ENCODE assay signal across 8 mouse cellular contexts in the genomic region with DNA sequence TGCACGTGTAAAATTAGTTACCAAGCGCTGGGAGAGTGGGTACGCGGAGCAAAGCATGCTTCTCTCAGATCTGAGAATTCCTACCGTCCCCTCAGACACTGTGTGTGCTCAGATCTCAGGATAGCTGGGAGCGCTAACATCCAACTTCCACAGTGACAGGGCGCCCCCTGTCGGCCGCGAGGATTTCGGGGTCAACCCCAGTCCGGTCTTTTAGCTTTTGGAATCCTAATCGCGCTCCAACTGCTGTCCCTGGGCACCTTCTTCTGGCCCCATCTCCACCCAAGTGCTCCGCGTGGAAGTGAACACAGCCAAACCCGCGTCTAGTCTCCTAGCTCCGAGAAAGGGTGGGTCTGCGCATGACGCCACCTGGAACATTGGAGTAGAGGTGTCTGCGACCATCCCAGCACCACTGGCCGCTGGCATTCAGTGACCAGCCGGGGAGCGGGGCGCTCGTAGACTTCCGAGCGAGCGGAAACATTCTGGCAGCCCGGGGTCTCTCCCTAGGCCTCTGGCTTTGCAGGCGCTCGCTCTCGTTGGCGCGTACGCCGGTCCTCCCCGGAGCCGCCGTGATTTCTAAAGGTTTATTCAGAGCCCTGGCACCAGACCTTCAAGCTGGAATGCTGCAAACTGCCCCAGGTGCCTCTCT. TPM values are rescaled to one million over a fixed set of nuclear protein-coding genes. Genes with fewer than 3 reads are reported as not detected.
DNase-seq lines count a peak whose midpoint lies in the region; ATAC-seq lines count a peak whose summit lies in the region.
"Had no signal": no experiment of that assay in that cellular context is flagged by ENCODE, and none has a peak within 500 bp of the region (broad histone marks: within the 10 kb centered on the region; RNA-seq: fewer than 3 reads in every experiment).

No protein-coding gene starts in this region.

- H3K4me2 ChIP-seq in limb, embryonic 11.5 days (ENCODE audit: low read depth, severe bottlenecking): peak overlapping the region; percentile 18; the same call in 1 of the 2 replicates

- H3K4me3 ChIP-seq in forebrain, embryonic 10.5 days: peak overlapping the region; percentile 39
- H3K4me3 ChIP-seq in hindbrain, embryonic 10.5 days: peak overlapping the region; percentile 39
- no peak overlapping the region for H3K4me3 ChIP-seq in limb, embryonic 11.5 days (ENCODE audit: low read depth, low read length)
- H3K4me3 ChIP-seq in midbrain, embryonic 10.5 days: peak overlapping the region; percentile 51

- under 1% methylated on average over 41 of the region's 41 CpGs for WGBS in forebrain, embryonic 10.5 days
- under 1% methylated on average over 41 of the region's 41 CpGs for WGBS in hindbrain, embryonic 10.5 days
- WGBS in limb, embryonic 11.5 days: under 1% methylated on average over 41 of the region's 41 CpGs
- under 1% methylated on average over 41 of the region's 41 CpGs for WGBS in midbrain, embryonic 10.5 days

- H3K9ac ChIP-seq in limb, embryonic 11.5 days (ENCODE audit: low read length): no peak overlapping the region

- peaks cover 100% of the 10 kb centered on the region for H3K27me3 ChIP-seq in forebrain, embryonic 10.5 days (ENCODE audit: poor library complexity, severe bottlenecking)
- H3K27me3 ChIP-seq in hindbrain, embryonic 10.5 days (ENCODE audit: insufficient read depth, poor library complexity, severe bottlenecking): peaks cover 100% of the 10 kb centered on the region
- H3K27me3 ChIP-seq in limb, embryonic 11.5 days (ENCODE audit: control insufficient read depth, insufficient read depth, low read length): peaks cover 89% of the 10 kb centered on the region
- H3K27me3 ChIP-seq in midbrain, embryonic 10.5 days (ENCODE audit: low read depth, poor library complexity, severe bottlenecking): peaks cover 100% of the 10 kb centered on the region

- peak; percentile 55; the same call in 1 of the 2 replicates for ATAC-seq in limb, embryonic 11.5 days (ENCODE audit: insufficient number of reproducible peaks, low FRiP score, low TSS enrichment, low read depth)

- no peak overlapping the region for H3K27ac ChIP-seq in forebrain, embryonic 10.5 days
- peak overlapping the region; percentile 35; the same call in 1 of the 2 replicates for H3K27ac ChIP-seq in hindbrain, embryonic 10.5 days
- no peak overlapping the region for H3K27ac ChIP-seq in limb, embryonic 11.5 days (replicated peaks; ENCODE audit: low read depth, low read length)
- H3K27ac ChIP-seq in midbrain, embryonic 10.5 days (replicated peaks): peak overlapping the region; percentile 71

- DNase-seq in Muller cell, postnatal 12 days (ENCODE audit: inconsistent ontology term): peak; percentile 81
- peak; percentile 88 for DNase-seq in adrenal gland, postnatal 14 days
- peak; percentile 86 for DNase-seq in forebrain, embryonic 10.5 days (ENCODE audit: extremely low spot score, low spot score)
- peak; percentile 91 for DNase-seq in hindbrain, embryonic 10.5 days (ENCODE audit: low spot score)
- DNase-seq in limb, embryonic 11.5 days (ENCODE audit: low spot score): peak; percentile 91
- peak; percentile 89 for DNase-seq in midbrain, embryonic 10.5 days (ENCODE audit: low spot score)
- DNase-seq in testis, postnatal 10 days (ENCODE audit: low spot score): peak; percentile 88

- H3K9me3 ChIP-seq in forebrain, embryonic 10.5 days: no peaks in the 10 kb centered on the region
- no peaks in the 10 kb centered on the region for H3K9me3 ChIP-seq in hindbrain, embryonic 10.5 days
- no peaks in the 10 kb centered on the region for H3K9me3 ChIP-seq in limb, embryonic 11.5 days (ENCODE audit: control insufficient read depth, low read length)
- no peaks in the 10 kb centered on the region for H3K9me3 ChIP-seq in midbrain, embryonic 10.5 days (replicated peaks)

- no peaks in the 10 kb centered on the region for H3K36me3 ChIP-seq in forebrain, embryonic 10.5 days (replicated peaks)
- no peaks in the 10 kb centered on the region for H3K36me3 ChIP-seq in hindbrain, embryonic 10.5 days
- no peaks in the 10 kb centered on the region for H3K36me3 ChIP-seq in limb, embryonic 11.5 days (ENCODE audit: control insufficient read depth, insufficient read depth, low read length)
- H3K36me3 ChIP-seq in midbrain, embryonic 10.5 days: peaks cover 6% of the 10 kb centered on the region

- H3K4me1 ChIP-seq in forebrain, embryonic 10.5 days: peaks cover 39% of the 10 kb centered on the region
- peaks cover 33% of the 10 kb centered on the region for H3K4me1 ChIP-seq in hindbrain, embryonic 10.5 days (replicated peaks)
- H3K4me1 ChIP-seq in limb, embryonic 11.5 days (ENCODE audit: control insufficient read depth, insufficient read depth, low read length): peaks cover 2% of the 10 kb centered on the region; the same call in 1 of the 2 replicates
- H3K4me1 ChIP-seq in midbrain, embryonic 10.5 days: peaks cover 41% of the 10 kb centered on the region

RNA-seq across cellular contexts. Expression of a gene that starts 1.8 kb away (rescaled TPM):
- total RNA-seq in adrenal gland, postnatal 14 days (2021): 6.6 TPM in 1 of 2 replicates, not detected in the other
- polyA plus RNA-seq in forebrain, embryonic 10.5 days (2016; fragmentation: Nextera tagmentation; extraction: Ambion mirVana): 0.17 and 0.67 TPM in 2 replicates
- 6.1 and 6.4 TPM in 2 replicates for polyA plus RNA-seq in hindbrain, embryonic 10.5 days (2016; fragmentation: Nextera tagmentation; extraction: Ambion mirVana)
- 0.09 TPM in 1 of 2 replicates, not detected in the other for polyA plus RNA-seq in limb, embryonic 11.5 days (2014; fragmentation: Nextera tagmentation; extraction: Ambion mirVana)
- 10.4 and 12.1 TPM in 2 replicates for polyA plus RNA-seq in midbrain, embryonic 10.5 days (2016; fragmentation: Nextera tagmentation; extraction: Ambion mirVana)
- total RNA-seq: layer of hippocampus, adult 8-10 months had no signal

Comparison
In these comparisons a context has a peak if more than half of its experiments do, and no peak if none do; other contexts are left out.
1. H3K27ac ChIP-seq: peak in hindbrain, embryonic 10.5 days (single experiment) and midbrain, embryonic 10.5 days (single experiment); none in forebrain, embryonic 10.5 days (single experiment) and limb, embryonic 11.5 days (single experiment).
2. Peak in every context shown above with its lines, with median percentiles within 50 percentile points of each other: DNase-seq.